Mouse (Mus musculus) intestine, postnatal 0 days (tissue): ENCODE measurements around the gene Rnf207. TPM values are rescaled to one million over a fixed set of nuclear protein-coding genes. Genes with fewer than 3 reads are reported as not detected.

Experiments used
- ATAC-seq: fragments of 200-750 bp; cut with Nextera tagmentation; 2 replicates; pipeline ENCODE4 v1.8.0; 2017; ENCODE audit warnings: mild to moderate bottlenecking, moderate TSS enrichment, moderate library complexity
- H3K27ac ChIP-seq: fragments of 300-500 bp; sonication (generic); 2 replicates; pipeline ENCODE4 v1.5.1; 2014; ENCODE audit warnings: mild to moderate bottlenecking, low read depth, low read length, moderate library complexity
- H3K27me3 ChIP-seq: fragments of 300-500 bp; sonication (generic); replicated peaks from 2 replicates; pipeline ENCODE4 v1.6.1; 2014; ENCODE audit warnings: low read length, mixed read lengths; ENCODE audit not compliant: control insufficient read depth, insufficient read depth
- H3K36me3 ChIP-seq: fragments of 300-500 bp; sonication (generic); 2 replicates; pipeline ENCODE4 v1.6.1; 2014; ENCODE audit warnings: mild to moderate bottlenecking, moderate library complexity; ENCODE audit not compliant: control insufficient read depth, insufficient read depth
- H3K4me1 ChIP-seq: fragments of 300-500 bp; sonication (generic); replicated peaks from 2 replicates; pipeline ENCODE4 v1.6.1; 2014; ENCODE audit warnings: antibody characterized with exemption, low read length, mixed read lengths; ENCODE audit not compliant: control insufficient read depth, insufficient read depth
- H3K4me2 ChIP-seq: fragments of 300-500 bp; sonication (generic); replicated peaks from 2 replicates; pipeline ENCODE4 v1.6.1; 2014; ENCODE audit warnings: low read depth, mild to moderate bottlenecking, moderate library complexity
- H3K4me3 ChIP-seq: fragments of 300-500 bp; sonication (generic); 2 replicates; pipeline ENCODE4 v1.5.1; 2014; ENCODE audit warnings: low read depth, low read length
- H3K9ac ChIP-seq: fragments of 300-500 bp; sonication (generic); 2 replicates; pipeline ENCODE4 v1.6.1; 2014; ENCODE audit warnings: mild to moderate bottlenecking, low read depth, low read length
- H3K9me3 ChIP-seq: fragments of 300-500 bp; sonication (generic); 2 replicates; pipeline ENCODE4 v1.6.1; 2016; ENCODE audit warnings: mixed run types; ENCODE audit not compliant: control insufficient read depth
- CTCF ChIP-seq: sonication (generic); IDR thresholded peaks from 2 replicates; pipeline ENCODE4 v1.5.1; 2016; ENCODE audit warnings: low read depth, mild to moderate bottlenecking, control low read depth, antibody characterized with exemption, moderate library complexity
- WGBS: fragments of 180-500 bp; shearing (Covaris S2); extraction: QIAGEN DNeasy Blood & Tissue Kit; methylation state at CpG from one replicate; pipeline ENCODE4 v1.1.7; 2014; 5-methylcytosine and 5-hydroxymethylcytosine counted together
- polyA plus RNA-seq: library from polyadenylated mRNA; unstranded; fragments of >200 nt; fragmentation: Nextera tagmentation; extraction: Ambion mirVana; gene quantifications from 2 replicates; pipeline ENCODE4 v1.2.1, GENCODE M21; 2015

Rnf207 gene
- polyA plus RNA-seq, 1 experiment from 2014 or later, result 0.70 TPM

- Histone ChIP-seq H3K4me2 (no peak overlapping the region), H3K9ac (no peak overlapping the region), H3K36me3 (no peaks in the 10 kb centered on the region), H3K9me3 (no peaks in the 10 kb centered on the region), H3K27ac (no peak overlapping the region), H3K4me1 (no peaks in the 10 kb centered on the region; the same call in 1 of the 2 replicates), H3K4me3 (no peak overlapping the region), H3K27me3 (peaks cover 10% of the 10 kb centered on the region; the same call in 1 of the 2 replicates)
- WGBS, result 71% methylated on average over 14 of the region's 14 CpGs
- ATAC-seq, result no peak
- no peak for TF ChIP-seq CTCF
Observed at GRCm38 (mm10) chr4:152353886-152354637, 35.3 kb upstream of the Rnf207 start.

GRCm38 (mm10) chr4:152351422-152352305, 32.9 kb upstream of the Rnf207 start:
- Histone ChIP-seq H3K4me3 (no peak overlapping the region), H3K9me3 (no peaks in the 10 kb centered on the region), H3K4me2 (no peak overlapping the region), H3K9ac (no peak overlapping the region), H3K4me1 (no peaks in the 10 kb centered on the region; the same call in 1 of the 2 replicates), H3K27ac (no peak overlapping the region), H3K36me3 (no peaks in the 10 kb centered on the region), H3K27me3 (peaks cover 10% of the 10 kb centered on the region; the same call in 1 of the 2 replicates)
- TF ChIP-seq CTCF, result no peak
- ATAC-seq, result no peak
- WGBS, result 10% methylated on average over 14 of the region's 14 CpGs

DNA sequence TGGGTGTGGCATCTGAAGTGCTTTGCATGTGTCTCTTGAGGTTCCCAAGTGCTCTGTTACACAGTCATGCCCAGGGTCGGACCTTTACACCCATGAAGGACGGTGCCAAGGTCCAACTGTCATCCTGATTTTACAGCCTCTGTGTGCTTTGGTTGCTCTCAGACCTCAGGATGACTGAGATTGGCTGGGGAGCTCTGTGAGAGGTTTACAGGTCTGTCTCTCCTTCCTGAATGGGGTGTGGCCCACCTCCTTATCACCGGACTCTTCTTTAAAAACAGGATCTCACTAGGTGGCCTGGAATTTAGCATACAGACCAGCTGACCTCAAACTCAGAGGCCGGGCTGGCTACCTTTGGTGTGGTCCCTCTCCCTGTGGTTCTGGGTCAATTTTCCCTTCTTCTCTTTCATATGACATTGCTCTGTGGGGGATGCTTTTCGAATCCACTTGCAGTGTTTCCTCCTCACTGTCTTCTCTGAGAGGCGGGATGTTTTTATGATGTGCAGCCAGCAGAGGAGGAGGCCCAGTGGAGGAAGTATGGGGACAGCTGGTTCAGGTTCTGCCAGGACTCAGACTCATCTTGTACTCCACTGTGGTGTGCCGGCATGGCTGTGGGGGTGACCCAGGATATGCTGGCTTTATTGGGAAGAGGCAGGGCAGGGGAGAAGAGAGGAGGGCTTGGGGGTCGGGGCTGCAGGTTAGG, 32.1 kb upstream of the Rnf207 start:
- no peak overlapping the region for H3K9ac ChIP-seq
- no peaks in the 10 kb centered on the region; the same call in 1 of the 2 replicates for H3K4me1 ChIP-seq
- H3K9me3 ChIP-seq, result no peaks in the 10 kb centered on the region
- 0 out of 2 replicates have a peak overlapping the region, but pooled peaks have one; percentile 6 for H3K4me2 ChIP-seq
- peaks cover 10% of the 10 kb centered on the region; the same call in 1 of the 2 replicates for H3K27me3 ChIP-seq
- no peak overlapping the region for H3K4me3 ChIP-seq
- no peaks in the 10 kb centered on the region for H3K36me3 ChIP-seq
- no peak for TF ChIP-seq CTCF
- no peak overlapping the region for H3K27ac ChIP-seq
- WGBS, result 21% methylated on average over 8 of the region's 8 CpGs
- peak; percentile 86 for ATAC-seq

DNA sequence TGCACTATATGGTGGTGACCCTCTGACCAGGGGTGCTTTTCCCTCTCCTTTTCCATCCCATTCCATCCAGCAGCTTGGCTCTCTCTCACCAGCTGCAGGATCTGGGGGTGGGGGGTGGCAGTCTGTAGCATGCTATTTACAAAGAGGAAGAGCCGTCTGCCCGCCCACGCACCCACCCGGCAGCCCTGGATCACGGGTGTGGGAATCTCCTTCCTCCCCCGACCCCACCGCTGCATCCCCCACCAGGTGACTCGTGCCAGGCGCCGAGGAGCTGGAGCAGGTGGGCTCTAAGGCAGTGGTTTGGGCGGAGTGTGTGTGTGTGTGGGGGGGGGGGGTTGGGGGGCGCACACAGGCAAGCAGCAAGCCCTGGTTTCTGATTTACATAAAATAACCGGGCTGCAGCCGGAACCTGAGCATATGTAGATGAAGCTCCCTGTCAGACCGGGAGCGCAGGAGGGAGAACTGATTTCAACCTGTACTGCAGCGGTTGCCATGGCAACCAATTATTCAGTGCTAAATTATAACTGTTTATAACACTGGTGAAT, 31.1 kb upstream of the Rnf207 start:
- Histone ChIP-seq H3K9me3 (no peaks in the 10 kb centered on the region), H3K36me3 (no peaks in the 10 kb centered on the region), H3K4me2 (0 out of 2 replicates have a peak overlapping the region, but pooled peaks have one; percentile 6), H3K4me1 (no peaks in the 10 kb centered on the region; the same call in 1 of the 2 replicates), H3K27ac (no peak overlapping the region), H3K9ac (no peak overlapping the region), H3K27me3 (peaks cover 10% of the 10 kb centered on the region; the same call in 1 of the 2 replicates), H3K4me3 (no peak overlapping the region)
- ATAC-seq, result no peak
- TF ChIP-seq CTCF, result no peak
- 5% methylated on average over 16 of the region's 17 CpGs for WGBS

- Histone ChIP-seq H3K4me3 (no peak overlapping the region), H3K27ac (no peak overlapping the region), H3K9me3 (no peaks in the 10 kb centered on the region), H3K9ac (no peak overlapping the region), H3K4me1 (no peaks in the 10 kb centered on the region), H3K36me3 (no peaks in the 10 kb centered on the region), H3K27me3 (peaks cover 25% of the 10 kb centered on the region), H3K4me2 (no peak overlapping the region)
- 38% methylated on average over 7 of the region's 7 CpGs for WGBS
- no peak for TF ChIP-seq CTCF
- ATAC-seq, result peak; percentile 37; the same call in 1 of the 2 replicates
Observed at GRCm38 (mm10) chr4:152345120-152345889, 26.5 kb upstream of the Rnf207 start.
